Mouse (Mus musculus): ENCODE data around the gene Ubtf.
A peak's percentile ranks its signal among the peaks of the same experiment; 100 is the strongest.
"Not testable (repeated sequence)": the region's sequence is repeated elsewhere in the genome, so short reads cannot be mapped to it uniquely, and the experiment has no call there.

The Ubtf gene

DNA sequence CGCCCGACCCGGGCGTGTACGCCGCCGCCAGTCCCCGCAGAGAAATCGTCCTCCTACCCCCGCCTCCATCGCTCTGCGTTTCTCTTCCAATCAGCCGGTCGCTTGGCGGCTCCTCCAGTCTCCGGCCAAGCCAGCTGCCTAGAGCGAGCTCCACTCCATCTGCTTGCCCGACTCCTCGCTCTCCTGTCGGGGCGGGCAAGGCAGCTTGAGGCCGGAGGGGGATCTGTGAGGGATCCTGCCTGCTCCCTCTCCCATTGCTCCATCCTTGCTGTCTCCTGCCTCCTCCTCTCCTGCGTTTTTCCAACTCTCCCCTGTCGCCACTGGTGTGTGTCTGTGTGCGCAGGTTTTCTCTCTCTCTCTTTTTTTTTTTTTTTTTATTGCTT, at the start of gene Ubtf:
TSS of gene Ubtf (minus strand) at position 333 of the 383 bp plus-strand sequence.
- DNase-seq, result peak; percentile 84 to 90

GRCm38 (mm10) chr11:102369263-102369662, 49.7 kb upstream of the Ubtf start:
- DNase-seq, result peak in 1 of 2 experiments; percentile 21

DNA sequence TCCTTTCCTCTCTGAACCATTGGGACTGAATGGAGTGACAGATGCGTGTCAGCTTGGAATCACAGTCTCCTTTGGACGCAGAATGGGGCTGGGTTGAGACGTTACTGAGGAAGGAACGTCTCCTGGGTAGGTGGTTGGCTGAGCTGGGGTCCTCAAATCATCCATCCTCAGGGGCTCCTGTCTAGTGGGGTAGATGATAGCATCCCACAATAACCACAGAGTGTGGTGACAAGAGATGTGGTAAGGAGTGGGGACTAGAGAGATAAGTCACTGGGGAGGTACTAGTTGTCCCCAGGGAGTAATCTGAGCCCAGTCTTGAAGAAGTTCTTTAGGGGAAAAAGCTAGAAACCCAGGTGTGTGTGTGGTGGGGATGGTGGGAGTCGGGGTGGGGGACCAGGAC, 48.8 kb upstream of the Ubtf start:
- no peak for DNase-seq

DNA sequence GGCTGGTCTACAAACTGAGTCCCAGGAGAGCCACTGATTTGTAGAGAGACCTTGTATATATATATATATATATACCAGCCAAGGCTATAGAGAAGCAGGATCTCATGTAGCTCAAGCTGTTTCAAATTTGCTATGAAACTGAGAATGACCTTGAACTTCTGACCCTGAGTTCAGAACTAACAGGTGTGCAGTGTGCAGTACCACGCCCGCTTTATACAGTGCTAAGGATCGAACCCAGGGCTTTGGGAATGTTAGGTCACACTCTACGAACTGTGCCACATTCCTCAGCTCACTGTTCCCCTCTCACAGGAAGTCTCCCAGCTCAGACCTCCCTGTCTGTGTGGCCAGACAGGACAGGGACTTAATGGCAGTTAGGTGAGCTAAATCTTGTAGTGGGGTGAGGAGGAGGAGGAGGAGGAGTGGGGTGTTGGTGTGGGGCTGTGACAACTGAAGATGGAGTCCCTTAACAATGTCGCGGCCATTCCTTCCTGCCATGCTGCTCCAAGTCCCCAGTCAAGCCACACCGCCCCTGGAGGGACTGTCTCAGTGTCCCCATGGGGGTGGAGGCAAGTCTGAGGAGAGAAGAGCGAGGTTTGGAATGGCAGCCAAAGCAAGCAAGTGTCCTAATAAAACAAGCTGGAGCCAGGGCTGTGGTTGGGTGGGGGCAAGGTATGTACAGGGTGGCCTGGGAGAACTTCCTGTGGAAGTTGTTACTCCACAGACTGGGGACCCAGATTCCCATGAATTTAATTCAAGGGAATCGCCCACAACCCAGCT, 48.1 kb upstream of the Ubtf start:
- no peak for DNase-seq

DNA sequence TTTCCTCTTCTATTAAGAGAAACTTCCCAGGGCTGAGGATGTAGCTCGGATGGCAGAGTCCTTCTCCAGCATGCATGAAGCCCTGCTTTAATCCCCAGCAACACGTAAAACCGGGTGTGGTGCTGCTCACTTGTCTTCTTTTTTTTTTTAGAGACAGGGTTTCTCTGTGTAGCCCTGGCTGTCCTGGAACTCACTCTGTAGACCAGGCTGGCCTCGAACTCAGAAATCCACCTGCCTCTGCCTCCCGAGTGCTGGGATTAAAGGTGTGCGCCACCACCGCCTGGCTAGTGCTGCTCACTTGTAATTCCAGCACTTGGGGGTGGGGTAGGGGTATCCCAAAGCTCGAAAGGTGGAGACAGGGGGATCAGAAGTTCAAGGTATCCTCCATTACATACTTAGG, 46.6 kb upstream of the Ubtf start, which contains the start of gene Slc4a1:
TSS of gene Slc4a1 (minus strand) at position 101 of the 400 bp plus-strand sequence.
- DNase-seq, result not testable (repeated sequence)

DNA sequence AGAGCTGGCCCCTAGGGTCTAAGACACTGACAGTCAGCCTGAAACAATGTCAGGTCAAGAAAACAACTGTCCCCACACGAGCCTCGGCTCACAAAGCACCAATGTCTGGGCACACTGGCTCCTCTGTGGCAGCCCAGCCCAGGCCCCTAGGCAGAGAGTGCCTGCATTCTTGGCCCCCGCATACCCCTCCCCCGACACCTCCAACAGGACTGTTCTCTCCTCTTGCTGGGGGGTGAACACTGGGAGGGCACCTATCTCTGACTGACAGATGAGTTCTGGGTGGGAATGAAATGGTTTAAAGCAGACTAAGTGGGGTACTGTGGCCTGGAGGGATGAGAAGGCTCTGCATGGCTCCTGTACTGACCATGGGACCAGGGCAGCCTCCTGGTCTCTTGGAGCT, 46.2 kb upstream of the Ubtf start:
- no peak for DNase-seq

GRCm38 (mm10) chr11:102364570-102365371, 45.2 kb upstream of the Ubtf start:
- no peak for DNase-seq

- DNase-seq, result no peak
These were observed 44.1 kb upstream of the Ubtf start for GRCm38 (mm10) chr11:102363623-102364022.

GRCm38 (mm10) chr11:102361776-102362495, 42.4 kb upstream of the Ubtf start:
- DNase-seq, result no peak

GRCm38 (mm10) chr11:102358365-102358764, 38.8 kb upstream of the Ubtf start:
- DNase-seq, result no peak

DNA sequence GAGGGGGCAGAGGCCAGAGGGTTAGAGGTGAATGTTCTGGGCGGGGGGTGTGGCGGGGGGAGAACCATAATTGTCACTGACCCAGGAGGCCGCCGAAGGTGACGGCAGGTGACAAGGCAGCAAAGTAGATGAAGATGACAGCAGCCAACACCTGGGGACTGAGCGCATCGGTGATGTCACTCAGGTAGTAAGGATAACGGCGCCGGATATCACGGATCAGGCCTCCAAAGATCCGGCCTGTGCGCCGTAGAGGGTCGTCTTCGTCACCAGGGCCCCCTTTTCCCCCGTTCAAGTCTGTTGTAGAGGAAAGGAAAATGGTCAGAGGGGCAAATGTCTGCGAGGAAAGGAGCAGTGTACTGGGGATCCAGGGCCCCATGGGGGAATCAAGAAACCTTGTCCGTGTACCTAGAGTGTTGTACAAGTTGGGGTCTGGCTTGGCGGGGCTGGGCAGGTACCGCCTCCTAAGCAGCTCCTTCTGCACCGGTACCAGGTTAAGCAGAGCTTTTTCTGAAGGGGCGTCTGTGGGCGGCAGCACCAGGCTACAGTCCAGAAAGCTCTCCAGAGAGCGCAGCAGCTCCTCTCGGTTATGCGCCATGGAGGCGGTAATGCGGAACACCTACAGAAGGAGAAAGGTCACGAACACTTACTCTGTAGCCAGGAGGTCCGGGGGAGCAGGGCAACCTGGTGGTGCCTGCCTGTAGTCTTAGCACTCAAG, 37.3 kb upstream of the Ubtf start:
- DNase-seq, result peak; percentile 22 to 40

- no peak for DNase-seq
These were observed 36.6 kb upstream of the Ubtf start for GRCm38 (mm10) chr11:102356190-102356589.

GRCm38 (mm10) chr11:102355501-102355900, 36.0 kb upstream of the Ubtf start:
- DNase-seq, result no peak

DNA sequence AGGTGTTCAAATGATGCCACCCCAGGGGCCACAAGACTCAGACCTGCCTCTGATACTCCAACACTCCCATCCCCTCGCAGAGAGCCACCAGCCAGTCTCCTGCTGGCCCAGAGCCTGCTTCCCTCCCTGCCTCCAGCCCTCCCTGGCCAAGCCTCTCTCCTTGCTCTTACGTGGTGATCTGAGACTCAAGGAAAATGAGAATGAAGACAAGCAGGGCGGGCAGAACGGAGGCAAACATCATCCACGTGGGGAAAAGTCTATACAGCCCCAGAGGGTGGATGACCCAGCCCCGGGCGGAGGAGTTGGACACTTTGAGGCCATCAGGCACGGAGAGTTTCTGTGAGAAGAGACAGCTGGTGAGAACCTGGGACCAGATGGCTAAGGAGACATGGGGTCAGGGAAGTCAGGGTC, 33.5 kb upstream of the Ubtf start:
- DNase-seq, result no peak

DNA sequence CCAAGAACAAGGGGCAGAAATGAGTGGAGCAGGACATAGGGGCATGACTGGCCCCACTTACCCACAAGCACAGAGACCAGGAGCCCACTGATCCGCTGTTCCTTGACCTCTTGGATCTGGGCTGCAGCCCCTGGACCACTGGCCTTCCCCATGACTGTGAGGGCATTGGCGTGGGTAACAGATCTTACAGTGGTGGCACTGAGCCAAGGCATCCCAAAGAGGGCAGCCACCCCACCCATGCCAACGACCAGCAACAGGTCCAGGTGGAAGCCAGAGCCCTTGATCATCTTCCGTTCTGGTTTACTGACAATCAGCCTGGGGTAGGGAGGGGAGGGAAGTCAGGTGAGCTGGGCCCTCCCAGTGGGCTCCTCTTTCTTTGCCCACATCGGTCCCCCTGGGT, 32.8 kb upstream of the Ubtf start:
- DNase-seq, result no peak

- no peak for DNase-seq
These were observed 31.5 kb upstream of the Ubtf start for GRCm38 (mm10) chr11:102350981-102351523.

GRCm38 (mm10) chr11:102350416-102350815, 30.9 kb upstream of the Ubtf start:
- DNase-seq, result no peak

DNA sequence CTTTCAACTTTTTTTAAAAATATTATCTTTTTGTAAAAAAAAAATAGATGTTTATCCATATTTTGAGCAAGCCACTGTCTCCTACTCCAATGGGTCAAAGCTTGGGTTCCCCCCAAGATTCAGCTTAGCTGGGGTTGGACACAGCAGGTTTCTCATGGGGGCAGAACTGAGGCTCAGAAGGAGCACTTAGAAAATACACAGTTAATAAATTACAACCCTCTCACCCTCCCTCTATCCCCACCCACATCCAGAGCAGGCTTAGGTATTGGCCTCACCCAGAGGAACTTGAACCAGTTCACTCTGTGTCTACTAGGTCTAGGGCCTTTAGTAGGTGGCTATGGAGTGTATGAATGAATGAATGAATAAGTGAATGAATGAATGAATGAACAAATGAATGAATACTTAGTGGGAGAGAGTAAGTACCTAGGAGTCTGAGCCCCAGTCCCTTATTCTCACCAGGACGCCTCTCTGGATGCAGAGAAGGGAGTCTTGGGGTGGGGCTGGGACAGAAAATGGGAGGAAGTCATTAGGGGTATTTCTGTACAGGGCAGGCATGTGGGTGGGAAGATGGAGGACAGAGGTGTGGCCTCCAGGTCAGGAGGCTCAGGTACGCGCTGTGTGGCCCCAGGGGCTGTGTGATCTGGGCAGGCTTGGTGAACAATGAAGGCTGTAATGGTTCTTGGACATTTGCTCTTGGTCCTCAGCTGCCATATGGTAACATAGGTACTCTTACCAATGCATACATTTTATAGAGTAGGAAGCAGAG, 29.8 kb upstream of the Ubtf start:
- DNase-seq, result no peak

DNA sequence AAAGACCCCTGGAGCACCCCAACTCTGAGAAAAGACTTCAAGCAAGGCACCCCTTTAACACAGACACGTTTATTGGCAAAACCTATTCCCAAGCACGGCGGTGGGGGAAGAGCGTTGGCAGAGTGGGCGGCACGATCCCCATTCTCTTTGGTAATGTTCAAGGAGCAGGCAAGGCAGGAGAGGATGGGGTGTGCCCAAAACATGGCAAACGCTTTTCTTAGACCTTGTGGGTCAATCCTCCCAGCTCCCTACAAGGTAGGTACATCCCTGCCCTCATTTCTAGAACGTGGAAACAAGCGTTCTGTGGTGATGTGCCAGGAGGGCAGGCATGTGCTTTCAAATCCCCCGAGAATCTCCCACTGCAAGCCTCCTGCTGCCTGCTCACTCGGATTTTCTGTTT, 29.2 kb upstream of the Ubtf start:
- no peak for DNase-seq

- DNase-seq, result no peak
These were observed 28.6 kb upstream of the Ubtf start for GRCm38 (mm10) chr11:102348101-102348585.

DNA sequence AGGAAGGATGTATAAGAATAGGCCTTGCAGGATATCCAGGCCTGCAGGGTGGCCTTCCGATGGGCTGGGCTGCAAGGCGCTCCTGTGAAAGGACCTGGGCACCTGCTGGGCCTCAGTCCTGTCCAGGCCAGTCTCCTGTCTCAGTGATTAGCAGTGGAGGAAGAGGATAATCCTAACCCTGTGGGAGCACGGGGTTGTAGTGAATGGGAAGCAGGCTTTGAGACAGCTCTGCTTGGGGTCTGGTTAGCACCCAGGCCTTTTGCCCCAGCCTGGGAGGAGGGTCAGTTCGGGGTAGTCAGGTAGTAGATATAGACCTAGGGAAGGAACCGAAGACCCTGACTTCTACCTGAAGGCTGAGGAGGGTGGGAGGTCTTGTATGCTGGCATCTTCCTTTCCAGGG, 28.1 kb upstream of the Ubtf start:
- no peak for DNase-seq

All from kidney, postnatal 4 days (tissue).